Mouse (Mus musculus) heart, postnatal 0 days (tissue): Measurements from ENCODE around the gene Asnsd1.

Experiments used
- CTCF ChIP-seq: IDR thresholded peaks from 2 replicates; pipeline ENCODE4 v1.5.1; 2016; ENCODE audit warnings: antibody characterized with exemption, control low read depth, low read depth
- EP300 ChIP-seq: IDR thresholded peaks from 2 replicates; pipeline ENCODE4 v1.6.1; 2016; ENCODE audit warnings: antibody characterized with exemption, low read depth

- no peak for TF ChIP-seq CTCF
- no peak for TF ChIP-seq EP300
Observed at GRCm38 (mm10) chr1:53324827-53325494, 27.6 kb downstream of the Asnsd1 start.
